Mouse (Mus musculus) lung, embryonic 14.5 days (tissue): ENCODE measurements around the gene Alkbh1. TPM values are rescaled to one million over a fixed set of nuclear protein-coding genes. Genes with fewer than 3 reads are reported as not detected.

Experiments
- ATAC-seq: fragments of 200-750 bp; cut with Nextera tagmentation; 2 replicates; pipeline ENCODE4 v1.8.0; 2017; ENCODE audit warnings: mild to moderate bottlenecking, moderate TSS enrichment, moderate library complexity; ENCODE audit not compliant: insufficient read depth
- DNase-seq: peaks from one replicate; pipeline ENCODE4 v3.0.0-alpha.2; 2015
- H3K27ac ChIP-seq: fragments of 300-500 bp; sonication (generic); 2 replicates; pipeline ENCODE4 v1.5.1; 2014; ENCODE audit warnings: low read depth, mild to moderate bottlenecking, moderate library complexity
- H3K27me3 ChIP-seq: fragments of 300-500 bp; sonication (generic); 2 replicates; pipeline ENCODE4 v1.6.1; 2014; ENCODE audit warnings: low read length, control low read depth; ENCODE audit not compliant: insufficient read depth
- H3K36me3 ChIP-seq: fragments of 300-500 bp; sonication (generic); 2 replicates; pipeline ENCODE4 v1.6.1; 2014; ENCODE audit warnings: control low read depth; ENCODE audit not compliant: insufficient read depth
- H3K4me1 ChIP-seq: fragments of 300-500 bp; sonication (generic); 2 replicates; pipeline ENCODE4 v1.6.1; 2014; ENCODE audit warnings: antibody characterized with exemption, control low read depth; ENCODE audit not compliant: insufficient read depth
- H3K4me2 ChIP-seq: fragments of 300-500 bp; sonication (generic); 2 replicates; pipeline ENCODE4 v1.6.1; 2014; ENCODE audit warnings: mild to moderate bottlenecking
- H3K4me3 ChIP-seq: fragments of 300-500 bp; sonication (generic); 2 replicates; pipeline ENCODE4 v1.5.1; 2014; ENCODE audit warnings: low read depth, low read length
- H3K9ac ChIP-seq: fragments of 300-500 bp; sonication (generic); 2 replicates; pipeline ENCODE4 v1.6.1; 2014
- H3K9me3 ChIP-seq: fragments of 300-500 bp; sonication (generic); 2 replicates; pipeline ENCODE4 v1.6.1; 2016; ENCODE audit warnings: low read depth, low read length, control low read depth
- CTCF ChIP-seq: IDR thresholded peaks from 2 replicates; pipeline ENCODE4 v1.5.1; 2016; ENCODE audit warnings: antibody characterized with exemption, low read depth
- WGBS: fragments of 180-500 bp; shearing (Covaris S2); extraction: QIAGEN DNeasy Blood & Tissue Kit; methylation state at CpG from one replicate; pipeline ENCODE4 v1.1.7; 2014; 5-methylcytosine and 5-hydroxymethylcytosine counted together
- polyA plus RNA-seq: library from polyadenylated mRNA; unstranded; fragments of >200 nt; fragmentation: Nextera tagmentation; extraction: Ambion mirVana; gene quantifications from 2 replicates; pipeline ENCODE4 v1.2.1, GENCODE M21; 2014

The Alkbh1 gene
- polyA plus RNA-seq, 1 experiment from 2014 or later: 62.9 TPM

DNA sequence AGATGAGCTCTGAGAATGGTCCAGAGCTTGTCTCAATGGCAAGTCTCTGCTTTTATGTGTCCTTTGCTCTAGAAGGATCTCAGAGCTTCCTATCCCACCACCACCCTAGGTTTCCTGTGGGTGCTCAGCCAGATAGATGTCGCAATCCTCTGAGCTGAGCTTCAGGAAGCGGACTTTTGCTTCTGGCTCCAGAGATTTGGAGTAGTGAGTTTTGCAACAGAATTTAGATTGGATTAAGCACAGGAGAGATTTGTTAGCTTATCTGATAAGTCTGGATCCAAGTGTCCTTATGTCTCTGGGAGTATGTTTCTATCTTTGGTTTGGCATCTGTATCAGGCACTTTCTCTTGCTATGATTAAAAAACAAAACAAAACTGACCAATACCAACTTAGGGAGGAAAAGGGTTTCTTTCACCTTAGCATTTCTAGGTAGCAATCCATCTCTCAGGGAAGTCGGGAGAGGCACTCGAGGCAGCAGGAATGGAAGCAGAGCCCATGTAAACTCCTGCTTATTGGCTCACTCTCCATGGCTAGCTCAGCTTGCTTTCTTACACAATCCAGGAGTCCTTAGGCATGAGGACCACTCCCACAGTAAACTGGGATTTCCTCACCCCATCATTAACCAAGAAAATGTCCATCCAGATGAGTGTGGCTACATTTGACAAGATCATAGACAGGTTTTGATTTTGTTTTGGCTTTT is 50.2 kb downstream of the Alkbh1 start:
- WGBS: 62% methylated on average over 4 of the region's 4 CpGs
- ATAC-seq: no peak
- no peaks in the 10 kb centered on the region for H3K36me3 ChIP-seq
- no peak overlapping the region for H3K27ac ChIP-seq
- no peaks in the 10 kb centered on the region for H3K9me3 ChIP-seq
- no peaks in the 10 kb centered on the region for H3K27me3 ChIP-seq
- no peak overlapping the region for H3K4me3 ChIP-seq
- no peak for DNase-seq
- H3K4me1 ChIP-seq: no peaks in the 10 kb centered on the region
- no peak overlapping the region for H3K9ac ChIP-seq
- H3K4me2 ChIP-seq: no peak overlapping the region
- TF ChIP-seq CTCF: no peak

DNA sequence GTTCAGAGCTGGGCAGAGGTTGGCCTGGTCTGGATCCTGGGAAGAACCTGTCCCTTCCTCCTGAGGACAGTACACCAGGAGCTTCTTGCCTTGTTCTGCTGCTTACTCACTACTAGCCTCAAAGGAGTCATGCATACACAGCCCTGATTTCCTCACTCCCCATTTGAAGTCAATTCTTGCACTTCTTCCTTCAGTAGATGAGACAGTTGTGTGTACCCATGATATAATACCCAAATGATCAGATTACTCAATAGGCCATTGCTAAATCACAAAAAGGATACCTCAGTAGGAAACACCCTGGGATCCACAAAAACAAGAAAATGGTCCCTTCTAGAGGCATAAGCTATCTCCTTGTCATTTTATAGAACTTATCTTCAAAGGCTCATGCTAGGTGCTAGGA is 52.5 kb downstream of the Alkbh1 start:
- Histone ChIP-seq H3K4me3 (no peak overlapping the region), H3K9me3 (no peaks in the 10 kb centered on the region), H3K4me1 (peaks cover 7% of the 10 kb centered on the region; the same call in 1 of the 2 replicates), H3K27me3 (no peaks in the 10 kb centered on the region), H3K4me2 (no peak overlapping the region), H3K27ac (no peak overlapping the region), H3K36me3 (no peaks in the 10 kb centered on the region), H3K9ac (no peak overlapping the region)
- no peak for DNase-seq
- no peak for TF ChIP-seq CTCF
- ATAC-seq: no peak

DNA sequence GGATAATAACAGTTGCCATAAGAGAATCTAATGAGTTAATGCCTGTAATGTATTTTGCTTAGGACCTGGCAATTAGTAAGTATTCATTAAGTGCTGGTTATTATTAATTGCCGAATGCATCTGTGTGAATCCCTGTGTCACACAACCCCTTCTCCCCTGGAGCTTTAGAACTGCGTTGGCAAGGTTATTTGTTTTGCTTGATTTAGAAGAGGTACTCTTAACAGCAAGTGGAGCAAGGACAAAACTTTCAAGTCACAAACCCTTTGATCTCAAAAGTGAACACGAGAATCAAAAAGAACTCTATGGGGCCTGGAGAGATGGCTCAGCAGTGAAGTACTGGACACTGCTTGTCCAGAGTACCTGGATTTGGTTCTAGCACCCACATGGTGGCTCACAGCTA is 54.6 kb downstream of the Alkbh1 start:
- no peak for TF ChIP-seq CTCF
- ATAC-seq (no peak), DNase-seq (no peak)
- no peak overlapping the region for H3K27ac ChIP-seq
- 57% methylated on average over 3 of the region's 3 CpGs for WGBS
- H3K4me2 ChIP-seq: peak overlapping the region; percentile 61
- H3K9ac ChIP-seq: no peak overlapping the region
- H3K9me3 ChIP-seq: no peaks in the 10 kb centered on the region
- peak overlapping the region; percentile 98; the same call in 1 of the 2 replicates for H3K4me3 ChIP-seq
- no peaks in the 10 kb centered on the region for H3K36me3 ChIP-seq
- peaks cover 12% of the 10 kb centered on the region; the same call in 1 of the 2 replicates for H3K4me1 ChIP-seq
- no peaks in the 10 kb centered on the region for H3K27me3 ChIP-seq

DNA sequence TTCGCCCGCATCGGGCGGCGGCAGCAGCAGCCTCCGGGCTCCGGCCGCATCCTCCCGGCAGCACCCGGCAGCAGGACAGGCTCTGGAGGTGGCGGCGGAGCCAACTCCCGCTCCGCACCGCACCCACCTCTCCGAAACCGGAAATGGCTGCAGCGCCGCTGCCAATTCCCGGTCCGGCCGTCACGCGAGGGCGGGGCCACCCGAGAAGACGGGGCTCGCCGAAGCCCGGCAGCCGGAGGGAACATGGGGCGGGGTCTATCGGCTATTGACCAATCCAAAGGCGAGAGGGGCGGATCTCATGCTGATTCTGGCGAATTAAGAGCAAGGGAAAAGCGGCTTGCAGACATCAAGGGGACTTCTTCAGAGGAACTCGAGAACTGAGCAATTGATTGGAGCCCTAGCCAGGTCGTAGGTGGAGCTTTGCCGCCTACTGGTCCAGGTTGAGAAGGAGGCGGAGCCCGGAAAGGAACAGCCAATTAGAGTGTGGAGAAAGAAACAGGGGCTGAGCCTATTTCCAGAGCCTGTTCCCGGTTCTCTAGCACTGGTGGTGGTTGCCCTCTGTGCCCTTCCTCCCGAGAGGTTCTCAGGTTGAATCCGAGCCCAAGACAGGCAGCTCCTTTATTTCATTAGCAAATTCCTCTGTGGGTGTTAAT is 55.6 kb downstream of the Alkbh1 start, which contains the start of gene Sptlc2:
TSS of gene Sptlc2 (minus strand) at position 234 of the 653 bp plus-strand sequence.
- peak; percentile 38 for TF ChIP-seq CTCF
- Histone ChIP-seq H3K9ac (peak within 1 kb of the TSS; percentile 93), H3K4me2 (peak within 1 kb of the TSS; percentile 90), H3K27me3 (no peaks in the 10 kb centered on the region), H3K4me1 (peaks cover 12% of the 10 kb centered on the region; the same call in 1 of the 2 replicates), H3K9me3 (no peaks in the 10 kb centered on the region), H3K27ac (peak within 1 kb of the TSS; percentile 78), H3K4me3 (peak within 1 kb of the TSS; percentile 98), H3K36me3 (no peaks in the 10 kb centered on the region)
- under 1% methylated on average over 45 of the region's 45 CpGs for WGBS
- ATAC-seq (peak; percentile 99), DNase-seq (peak; percentile 100)

DNA sequence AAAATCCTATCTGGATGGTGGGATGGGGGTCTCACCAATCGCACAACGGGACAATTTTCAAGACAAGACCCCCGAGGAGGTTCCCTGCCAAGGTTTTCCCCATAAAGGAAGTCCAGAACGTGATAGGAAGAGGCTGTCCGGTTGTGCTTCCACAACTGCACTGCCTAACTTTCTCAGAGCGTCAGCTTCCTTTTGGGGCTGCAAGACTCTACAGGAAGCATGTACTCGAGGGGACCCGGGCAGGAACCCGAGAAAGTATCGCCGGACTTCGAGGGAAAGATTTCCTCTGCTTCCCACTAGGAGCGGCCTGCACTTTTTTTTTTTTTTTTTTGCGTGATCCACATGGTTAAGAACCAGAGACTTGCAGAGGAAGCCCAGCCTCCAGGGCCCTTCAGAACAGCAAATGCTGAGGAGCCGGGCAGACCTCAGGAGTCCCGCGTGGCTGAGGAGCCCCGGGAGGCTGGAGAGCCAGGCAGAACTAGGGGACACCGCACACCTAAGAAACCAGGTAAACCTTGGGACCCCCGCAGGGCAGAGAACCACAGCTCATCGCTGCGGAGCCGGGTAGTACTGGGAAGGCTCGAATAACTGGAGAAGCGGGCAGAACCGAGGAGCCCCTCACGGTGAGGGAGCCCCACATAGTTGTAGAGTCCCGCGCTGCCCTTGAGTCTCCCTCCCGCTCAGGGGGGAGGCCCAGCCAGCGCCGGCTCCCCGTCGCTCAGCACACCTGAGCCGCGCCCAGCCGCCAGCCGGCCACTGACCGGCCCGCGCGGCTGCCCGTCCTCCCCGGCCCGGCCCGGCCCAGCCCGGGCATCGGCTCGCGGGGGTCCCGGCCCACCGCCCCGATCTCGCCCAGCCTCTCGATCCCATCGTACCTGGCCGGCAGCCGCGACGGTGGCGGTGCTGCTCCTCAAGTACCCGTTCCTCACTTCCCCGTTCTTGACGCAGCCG is 56.4 kb downstream of the Alkbh1 start:
- ATAC-seq: peak; percentile 45
- DNase-seq: peak; percentile 60
- peaks cover 12% of the 10 kb centered on the region; the same call in 1 of the 2 replicates for H3K4me1 ChIP-seq
- no peaks in the 10 kb centered on the region for H3K27me3 ChIP-seq
- peak overlapping the region; percentile 90 for H3K4me2 ChIP-seq
- H3K36me3 ChIP-seq: no peaks in the 10 kb centered on the region
- TF ChIP-seq CTCF: no peak
- H3K4me3 ChIP-seq: peak overlapping the region; percentile 98
- H3K27ac ChIP-seq: peak overlapping the region; percentile 78
- H3K9me3 ChIP-seq: no peaks in the 10 kb centered on the region
- under 1% methylated on average over 60 of the region's 65 CpGs for WGBS
- peak overlapping the region; percentile 93 for H3K9ac ChIP-seq

DNA sequence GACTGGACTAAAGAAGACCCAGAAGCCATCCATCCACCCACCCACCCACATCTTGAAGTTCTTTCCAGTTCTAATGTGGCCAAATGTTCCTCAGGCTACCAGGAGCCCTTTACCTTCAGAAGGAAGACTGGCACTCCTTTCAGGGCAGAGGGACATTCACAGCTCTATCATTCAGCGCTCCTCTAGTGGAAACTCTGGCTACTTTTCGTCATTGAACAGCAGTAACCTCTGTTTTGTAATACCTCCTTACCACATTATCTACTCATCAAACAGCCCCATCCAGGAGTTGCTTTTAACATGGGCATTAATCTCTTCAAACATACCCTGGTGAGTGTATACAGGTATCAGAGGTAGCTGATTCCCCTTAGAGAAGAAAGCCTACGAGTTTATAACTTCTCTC is 58.8 kb downstream of the Alkbh1 start:
- peaks cover 18% of the 10 kb centered on the region for H3K4me1 ChIP-seq
- H3K9ac ChIP-seq: no peak overlapping the region
- H3K4me2 ChIP-seq: no peak overlapping the region
- H3K36me3 ChIP-seq: no peaks in the 10 kb centered on the region
- no peaks in the 10 kb centered on the region for H3K27me3 ChIP-seq
- ATAC-seq (no peak), DNase-seq (no peak)
- WGBS: 84% methylated on average over 3 of the region's 3 CpGs
- TF ChIP-seq CTCF: no peak
- H3K27ac ChIP-seq: no peak overlapping the region
- no peak overlapping the region for H3K4me3 ChIP-seq
- H3K9me3 ChIP-seq: no peaks in the 10 kb centered on the region
